8 mouse cellular contexts compared by ENCODE assay signal in genomic region chr7:127768997-127769593, GRCm38 (mm10). TPM values are rescaled to one million over a fixed set of nuclear protein-coding genes. Genes with fewer than 3 reads are reported as not detected.
DNase-seq lines count a peak whose midpoint lies in the region; ATAC-seq and TF ChIP-seq lines count a peak whose summit lies in the region.

No protein-coding gene starts in this region.

- intact Hi-C loops in heart, postnatal 36 days (cut with DNase I) = loop anchor here (5.0 to 10.0 kb wide), 2 partner anchors 182 to 284 kb away; partner anchors contain the start of genes Ccdc189 and Rnf40

- peak; percentile 45 for ATAC-seq in G1E (ENCODE audit: extremely low read depth, insufficient number of reproducible peaks, low FRiP score, poor library complexity, severe bottlenecking)
- peak; percentile 74 for ATAC-seq in cerebellum, adult (ENCODE audit: insufficient number of reproducible peaks, low FRiP score, low TSS enrichment)
- peak; percentile 90 for ATAC-seq in forebrain, embryonic 16.5 days
- ATAC-seq in neutrophil, adult 5-6 weeks (ENCODE audit: extremely low read depth, insufficient number of reproducible peaks, low FRiP score, poor library complexity, severe bottlenecking) = peak; percentile 74

- H3K36me3 ChIP-seq in G1E (replicated peaks) = peaks cover 66% of the 10 kb centered on the region
- H3K36me3 ChIP-seq in forebrain, embryonic 16.5 days (ENCODE audit: control insufficient read depth, insufficient read depth) = peaks cover 21% of the 10 kb centered on the region

- H3K4me1 ChIP-seq in G1E (ENCODE audit: insufficient read depth, low read depth, low read length) = peaks cover 80% of the 10 kb centered on the region
- H3K4me1 ChIP-seq in forebrain, embryonic 16.5 days (replicated peaks; ENCODE audit: control insufficient read depth, insufficient read depth, low read length) = peaks cover 24% of the 10 kb centered on the region
- H3K4me1 ChIP-seq in lung, adult 2 months (ENCODE audit: control insufficient read depth, insufficient read depth, low read length) = peaks cover 5% of the 10 kb centered on the region

- peak; percentile 54 for DNase-seq in G1E (ENCODE audit: low spot score)
- DNase-seq in heart, postnatal 36 days = peak; percentile 93 to 96
- peak; percentile 96 to 99 for DNase-seq in layer of hippocampus, adult 18-20 months (ENCODE audit: low spot score in 2 of 2)
- peak; percentile 96 for DNase-seq in lung, adult 2 months
- peak; percentile 68 for DNase-seq in thymus, postnatal 0 days (ENCODE audit: low spot score)

- TF ChIP-seq POLR2A in lung, adult 2 months (IDR thresholded peaks at IDR 0.05; ENCODE audit: borderline replicate concordance, extremely low read depth, low read depth, low read length) = no peak

- TF ChIP-seq CTCF in G1E (IDR thresholded peaks at IDR 0.05; ENCODE audit: low read depth, low read length) = no peak
- no peak for TF ChIP-seq CTCF in lung, adult 2 months (IDR thresholded peaks at IDR 0.05; ENCODE audit: insufficient read depth, low read length)

- H3K4me2 ChIP-seq in forebrain, embryonic 16.5 days (ENCODE audit: low read length) = peak overlapping the region; percentile 72

- peak overlapping the region; percentile 71 for H3K9ac ChIP-seq in forebrain, embryonic 16.5 days (replicated peaks; ENCODE audit: low read depth, low read length)

- peak overlapping the region; percentile 84 for H3K4me3 ChIP-seq in G1E (ENCODE audit: low read depth, low read length)
- peak overlapping the region; percentile 53 for H3K4me3 ChIP-seq in forebrain, embryonic 16.5 days (replicated peaks; ENCODE audit: low read length)
- peak overlapping the region; percentile 99 for H3K4me3 ChIP-seq in lung, adult 2 months (replicated peaks; ENCODE audit: extremely low read depth, low read depth, low read length)

- no peaks in the 10 kb centered on the region for H3K27me3 ChIP-seq in G1E (ENCODE audit: insufficient read depth, low read length)
- H3K27me3 ChIP-seq in forebrain, embryonic 16.5 days (replicated peaks; ENCODE audit: control insufficient read depth, insufficient read depth, low read length) = no peaks in the 10 kb centered on the region

- H3K9me3 ChIP-seq in G1E (replicated peaks) = no peaks in the 10 kb centered on the region
- no peaks in the 10 kb centered on the region for H3K9me3 ChIP-seq in forebrain, embryonic 16.5 days (ENCODE audit: control insufficient read depth, low read length)

- under 1% methylated on average over 16 of the region's 16 CpGs for WGBS in forebrain, embryonic 16.5 days
- WGBS in lung, adult 2 months = 3% methylated on average over 16 of the region's 16 CpGs

- peak overlapping the region; percentile 68 for H3K27ac ChIP-seq in forebrain, embryonic 16.5 days (ENCODE audit: low read length)

RNA-seq across cellular contexts. Expression of gene Orai3, which starts 0.5 kb away (rescaled TPM):
- total RNA-seq in G1E (2014; fragmentation: Nextera tagmentation) (27.4 and 27.7 TPM in 2 replicates), G1E (2017) (47.1 and 53.8 TPM in 2 replicates)
- polyA plus RNA-seq in G1E (2012) = 30.2 and 43.1 TPM in 2 replicates
- 9.5 and 9.6 TPM in 2 replicates for polyA plus RNA-seq in forebrain, embryonic 16.5 days (2015; fragmentation: Nextera tagmentation; extraction: Ambion mirVana)
- total RNA-seq in heart, postnatal 36 days (2021) = 10 to 100 TPM; 22.1 to 22.6 TPM
- 10 to 100 TPM; 25.9 to 29.3 TPM for total RNA-seq in layer of hippocampus, adult 18-20 months (2021)
- polyA plus RNA-seq in lung, adult 2 months (2012; rRNA removed) = 39.1 and 45.6 TPM in 2 replicates
- 35.7 and 42.8 TPM in 2 replicates for total RNA-seq in neutrophil, adult 5-6 weeks (2017)
- polyA plus RNA-seq in thymus, postnatal 0 days (2015; fragmentation: Nextera tagmentation; extraction: Ambion mirVana) = 16.1 TPM in 2 replicates

RNA-seq across cellular contexts. Expression of gene Setd1a, which starts 7.4 kb away (rescaled TPM):
- total RNA-seq in G1E (2014; fragmentation: Nextera tagmentation) = 104 and 115 TPM in 2 replicates
- total RNA-seq in G1E (2017) = 9.1 and 10.0 TPM in 2 replicates
- 103 and 118 TPM in 2 replicates for polyA plus RNA-seq in G1E (2012)
- 19.8 and 20.7 TPM in 2 replicates for polyA plus RNA-seq in forebrain, embryonic 16.5 days (2015; fragmentation: Nextera tagmentation; extraction: Ambion mirVana)
- 10 to 100 TPM; 22.2 to 24.0 TPM for total RNA-seq in heart, postnatal 36 days (2021)
- 10 to 100 TPM; 35.4 to 44.6 TPM for total RNA-seq in layer of hippocampus, adult 18-20 months (2021)
- 10.8 and 15.6 TPM in 2 replicates for polyA plus RNA-seq in lung, adult 2 months (2012; rRNA removed)
- total RNA-seq in neutrophil, adult 5-6 weeks (2017) = 14.4 and 16.7 TPM in 2 replicates
- 18.2 and 21.1 TPM in 2 replicates for polyA plus RNA-seq in thymus, postnatal 0 days (2015; fragmentation: Nextera tagmentation; extraction: Ambion mirVana)

RNA-seq across cellular contexts. Expression of gene Gm49388, which starts 16.3 kb away (rescaled TPM):
- 4.7 and 8.4 TPM in 2 replicates for total RNA-seq in G1E (2014; fragmentation: Nextera tagmentation)
- 0.23 TPM in 1 of 2 replicates, not detected in the other for total RNA-seq in G1E (2017)
- 0.12 and 1.1 TPM in 2 replicates for polyA plus RNA-seq in G1E (2012)
- not detected in 2 replicates for polyA plus RNA-seq in forebrain, embryonic 16.5 days (2015; fragmentation: Nextera tagmentation; extraction: Ambion mirVana)
- 1 to 10 TPM; 3.3 to 3.9 TPM for total RNA-seq in heart, postnatal 36 days (2021)
- total RNA-seq in layer of hippocampus, adult 18-20 months (2021) = 1 to 10 TPM; 4.1 to 5.2 TPM
- polyA plus RNA-seq in lung, adult 2 months (2012; rRNA removed) = not detected in 2 replicates
- total RNA-seq in neutrophil, adult 5-6 weeks (2017) = 3.3 and 3.5 TPM in 2 replicates
- not detected in 2 replicates for polyA plus RNA-seq in thymus, postnatal 0 days (2015; fragmentation: Nextera tagmentation; extraction: Ambion mirVana)

RNA-seq across cellular contexts. Expression of gene Fbxl19, which starts 24.8 kb away (rescaled TPM):
- total RNA-seq in G1E (2014; fragmentation: Nextera tagmentation) (6.4 and 6.9 TPM in 2 replicates), G1E (2017) (15.1 and 18.8 TPM in 2 replicates)
- 54.4 and 58.5 TPM in 2 replicates for polyA plus RNA-seq in G1E (2012)
- polyA plus RNA-seq in forebrain, embryonic 16.5 days (2015; fragmentation: Nextera tagmentation; extraction: Ambion mirVana) = 8.0 and 8.4 TPM in 2 replicates
- total RNA-seq in heart, postnatal 36 days (2021) = 1 to 10 TPM; 3.2 to 3.3 TPM
- 10 to 100 TPM; 59.2 to 59.7 TPM for total RNA-seq in layer of hippocampus, adult 18-20 months (2021)
- 25.9 and 27.3 TPM in 2 replicates for polyA plus RNA-seq in lung, adult 2 months (2012; rRNA removed)
- 9.0 and 9.2 TPM in 2 replicates for total RNA-seq in neutrophil, adult 5-6 weeks (2017)
- polyA plus RNA-seq in thymus, postnatal 0 days (2015; fragmentation: Nextera tagmentation; extraction: Ambion mirVana) = 1.6 and 1.7 TPM in 2 replicates

RNA-seq across cellular contexts. Expression of gene Hsd3b7, which starts 31.3 kb away (rescaled TPM):
- 11.2 and 17.2 TPM in 2 replicates for total RNA-seq in G1E (2014; fragmentation: Nextera tagmentation)
- total RNA-seq in G1E (2017) = 42.3 and 52.1 TPM in 2 replicates
- 10.6 and 19.7 TPM in 2 replicates for polyA plus RNA-seq in G1E (2012)
- 7.3 and 10.7 TPM in 2 replicates for polyA plus RNA-seq in forebrain, embryonic 16.5 days (2015; fragmentation: Nextera tagmentation; extraction: Ambion mirVana)
- total RNA-seq in heart, postnatal 36 days (2021) = 10 to 100 TPM; 12.6 to 13.1 TPM
- 1 to 10 TPM; 6.3 to 7.8 TPM for total RNA-seq in layer of hippocampus, adult 18-20 months (2021)
- 79.4 and 81.7 TPM in 2 replicates for polyA plus RNA-seq in lung, adult 2 months (2012; rRNA removed)
- total RNA-seq in neutrophil, adult 5-6 weeks (2017) = 4.4 and 4.5 TPM in 2 replicates
- 8.7 and 10.4 TPM in 2 replicates for polyA plus RNA-seq in thymus, postnatal 0 days (2015; fragmentation: Nextera tagmentation; extraction: Ambion mirVana)

Comparison
In these comparisons a context has a peak if more than half of its experiments do, and no peak if none do; other contexts are left out.
1. Peak in every context shown above with its lines: DNase-seq, ATAC-seq, H3K4me3 ChIP-seq and H3K27ac ChIP-seq.